ENCODE assay signal across 8 mouse cellular contexts in genomic region chr17:35121143-35121799, GRCm38 (mm10). TPM values are rescaled to one million over a fixed set of nuclear protein-coding genes. Genes with fewer than 3 reads are reported as not detected.
DNase-seq lines count a peak whose midpoint lies in the region; ATAC-seq and TF ChIP-seq lines count a peak whose summit lies in the region.

TSS of gene Gpank1 (plus strand) at chr17:35121455.

- ATAC-seq in common myeloid progenitor, adult 5-6 weeks (replicated peaks; ENCODE audit: low read depth, poor library complexity, severe bottlenecking) = peak; percentile 92
- ATAC-seq in hindbrain, postnatal 0 days = peak; percentile 95
- ATAC-seq in megakaryocyte, adult 5-6 weeks (ENCODE audit: poor library complexity, severe bottlenecking) = peak; percentile 92

- no peaks in the 10 kb centered on the region for H3K9me3 ChIP-seq in hindbrain, postnatal 0 days (ENCODE audit: low read length)

- H3K27me3 ChIP-seq in hindbrain, postnatal 0 days (ENCODE audit: insufficient read depth, low read length) = no peaks in the 10 kb centered on the region

- H3K9ac ChIP-seq in hindbrain, postnatal 0 days (replicated peaks; ENCODE audit: low read length) = peak within 1 kb of the TSS; percentile 93

- TF ChIP-seq CTCF in gastrocnemius, adult 2 months (IDR thresholded peaks at IDR 0.05) = no peak
- TF ChIP-seq CTCF in hindbrain, postnatal 0 days (IDR thresholded peaks at IDR 0.05; ENCODE audit: low read depth) = peak; percentile 8; the same call in 1 of the 2 replicates
- TF ChIP-seq CTCF in left cerebral cortex, adult 2 months (IDR thresholded peaks at IDR 0.05) = no peak

- peak within 1 kb of the TSS; percentile 91 for H3K27ac ChIP-seq in gastrocnemius, adult 2 months
- H3K27ac ChIP-seq in hindbrain, postnatal 0 days = peak within 1 kb of the TSS; percentile 93
- H3K27ac ChIP-seq in left cerebral cortex, adult 2 months = peak within 1 kb of the TSS; percentile 92

- H3K36me3 ChIP-seq in hindbrain, postnatal 0 days (ENCODE audit: insufficient read depth, low read length) = peaks cover 26% of the 10 kb centered on the region

- intact Hi-C loops in gastrocnemius, adult 2 months (cut with DNase I) = no loop called here
- intact Hi-C loops in left cerebral cortex, adult 2 months (cut with DNase I) = loop anchor here (1.0 to 5.0 kb wide), 3 partner anchors 14 to 119 kb away; partner anchors contain the start of genes Bag6, Nfkbil1 and Vars

- peak within 1 kb of the TSS; percentile 92 for H3K4me3 ChIP-seq in gastrocnemius, adult 2 months
- H3K4me3 ChIP-seq in hindbrain, postnatal 0 days (ENCODE audit: low read length) = peak within 1 kb of the TSS; percentile 79
- peak within 1 kb of the TSS; percentile 97 for H3K4me3 ChIP-seq in left cerebral cortex, adult 2 months

- H3K4me2 ChIP-seq in hindbrain, postnatal 0 days (ENCODE audit: low read depth, low read length) = peak within 1 kb of the TSS; percentile 96

- WGBS in hindbrain, postnatal 0 days = under 1% methylated on average over 47 of the region's 50 CpGs

- DNase-seq in ZHBTc4 (ENCODE audit: low read depth, low spot score) = peak; percentile 100
- DNase-seq in gastrocnemius, adult 2 months = peak; percentile 99
- peak; percentile 100 for DNase-seq in hindbrain, postnatal 0 days (ENCODE audit: low spot score)
- DNase-seq in left cerebral cortex, adult 2 months (ENCODE audit: extremely low spot score in 1 of 2, low spot score in 2 of 2) = peak; percentile 96 to 98
- DNase-seq in right cerebral cortex, adult 2 months (ENCODE audit: low spot score in 2 of 2) = peak; percentile 97 to 98
- DNase-seq in urinary bladder, postnatal 14 days (ENCODE audit: low spot score) = peak; percentile 99

- H3K4me1 ChIP-seq in hindbrain, postnatal 0 days (ENCODE audit: insufficient read depth, low read length) = peaks cover 6% of the 10 kb centered on the region; the same call in 1 of the 2 replicates

RNA-seq across cellular contexts. Expression of gene Gpank1, which starts in this region (rescaled TPM):
- 39.5 and 50.1 TPM in 2 replicates for total RNA-seq in common myeloid progenitor, adult 5-6 weeks (2017)
- 1 to 10 TPM; 8.5 to 8.7 TPM for total RNA-seq in gastrocnemius, adult 2 months (2021)
- total RNA-seq in hindbrain, postnatal 0 days (2014; rRNA removed) = 13.1 and 14.1 TPM in 2 replicates
- polyA plus RNA-seq in hindbrain, postnatal 0 days (2015; fragmentation: Nextera tagmentation; extraction: Ambion mirVana) = 18.1 and 19.1 TPM in 2 replicates
- total RNA-seq in left cerebral cortex, adult 2 months (2021) = 10 to 100 TPM; 14.8 to 15.0 TPM
- total RNA-seq in megakaryocyte, adult 5-6 weeks (2015) = 22.6 and 24.6 TPM in 2 replicates
- 48.5 and 50.0 TPM in 2 replicates for total RNA-seq in megakaryocyte, adult 5-6 weeks (2017)

Comparison
In these comparisons a context has a peak if more than half of its experiments do, and no peak if none do; other contexts are left out.
1. Peak in every context shown above with its lines: DNase-seq, ATAC-seq, H3K4me3 ChIP-seq and H3K27ac ChIP-seq.